Mouse (Mus musculus): ENCODE data around the gene Megf11. TPM values are rescaled to one million over a fixed set of nuclear protein-coding genes. Genes with fewer than 3 reads are reported as not detected.
"Not testable (repeated sequence)": the region's sequence is repeated elsewhere in the genome, so short reads cannot be mapped to it uniquely, and the experiment has no call there.

The Megf11 gene
- polyA plus RNA-seq, 1 experiment = 0.09 TPM

DNA sequence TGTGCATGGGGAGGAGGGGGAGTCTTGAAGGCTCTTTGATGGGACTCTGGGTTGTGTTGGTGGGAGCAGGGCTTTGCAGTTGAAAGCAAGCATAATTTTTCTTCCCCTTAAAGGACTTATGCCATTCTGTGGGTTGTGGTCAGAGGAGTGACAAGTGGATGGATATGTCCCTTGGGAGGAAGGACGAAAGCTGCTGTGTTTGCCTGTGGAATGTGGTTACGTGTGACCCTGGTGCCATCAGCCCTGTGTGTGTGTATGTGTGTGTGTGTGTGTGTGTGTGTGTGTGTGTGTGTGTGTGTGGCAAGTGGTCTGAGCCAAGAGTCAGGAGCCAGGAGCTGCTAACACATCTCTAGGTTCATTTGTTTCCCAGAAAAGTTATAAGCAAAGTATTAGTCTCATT is 87.7 kb downstream of the Megf11 start:
- Histone ChIP-seq H3K4me3 (ENCODE audit: insufficient read depth, low read length) (no peak overlapping the region), H3K27ac (ENCODE audit: insufficient read depth, low read length) (no peak overlapping the region), H3K4me1 (ENCODE audit: control insufficient read depth, insufficient read depth, low read length) (no peaks in the 10 kb centered on the region; the same call in 1 of the 2 replicates)
- TF ChIP-seq POLR2A (IDR thresholded peaks at IDR 0.05; ENCODE audit: low read depth, low read length) (no peak), CTCF (IDR thresholded peaks at IDR 0.05; ENCODE audit: borderline replicate concordance, insufficient read depth, low read length) (no peak)

DNA sequence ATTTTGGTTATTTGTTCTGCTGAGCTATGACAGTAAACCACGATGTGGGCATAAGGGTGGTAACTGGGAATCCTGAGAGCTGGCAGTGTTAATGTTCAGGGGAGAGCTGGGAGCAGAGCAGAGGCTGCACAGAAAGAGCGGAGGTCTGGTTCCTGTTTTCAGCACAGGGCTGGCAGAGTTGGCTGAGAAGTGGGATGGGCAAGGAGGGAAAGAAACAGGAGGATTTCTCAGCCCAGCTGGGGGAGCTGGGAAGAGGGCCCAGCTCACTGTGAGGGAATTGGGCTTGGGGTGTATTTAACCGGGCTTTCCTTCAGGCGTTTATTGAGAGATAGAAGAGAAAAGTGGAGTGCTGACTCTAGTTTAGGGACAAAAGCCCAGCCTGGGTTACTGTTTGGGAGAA is 88.3 kb downstream of the Megf11 start:
- H3K27ac ChIP-seq (ENCODE audit: insufficient read depth, low read length) = no peak overlapping the region
- no peaks in the 10 kb centered on the region; the same call in 1 of the 2 replicates for H3K4me1 ChIP-seq (ENCODE audit: control insufficient read depth, insufficient read depth, low read length)
- no peak for TF ChIP-seq POLR2A (IDR thresholded peaks at IDR 0.05; ENCODE audit: low read depth, low read length)
- no peak for TF ChIP-seq CTCF (IDR thresholded peaks at IDR 0.05; ENCODE audit: borderline replicate concordance, insufficient read depth, low read length)
- H3K4me3 ChIP-seq (ENCODE audit: insufficient read depth, low read length) = no peak overlapping the region

DNA sequence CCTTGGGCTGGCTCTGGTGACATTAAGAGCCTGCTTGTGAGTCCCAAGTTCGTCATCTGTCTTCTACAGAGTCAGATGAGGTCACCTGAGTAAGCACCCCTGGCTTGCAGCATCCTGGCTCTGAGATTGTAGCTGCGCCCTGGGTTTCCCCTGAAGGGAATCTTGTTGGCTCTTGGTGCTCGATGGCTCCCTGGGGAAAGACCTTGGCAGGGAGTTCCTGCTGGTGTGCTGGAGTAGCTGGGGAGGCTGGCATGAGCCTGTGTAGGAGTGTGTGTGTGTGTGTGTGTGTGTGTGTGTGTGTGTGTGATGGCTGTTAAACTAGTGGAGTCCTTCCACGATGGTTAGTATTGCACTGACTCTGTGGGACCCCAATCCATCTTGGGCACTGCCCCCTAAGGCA is 88.7 kb downstream of the Megf11 start:
- H3K4me3 ChIP-seq (ENCODE audit: insufficient read depth, low read length) = no peak overlapping the region
- TF ChIP-seq CTCF (IDR thresholded peaks at IDR 0.05; ENCODE audit: borderline replicate concordance, insufficient read depth, low read length) (no peak), POLR2A (IDR thresholded peaks at IDR 0.05; ENCODE audit: low read depth, low read length) (no peak)
- no peaks in the 10 kb centered on the region; the same call in 1 of the 2 replicates for H3K4me1 ChIP-seq (ENCODE audit: control insufficient read depth, insufficient read depth, low read length)
- no peak overlapping the region for H3K27ac ChIP-seq (ENCODE audit: insufficient read depth, low read length)

DNA sequence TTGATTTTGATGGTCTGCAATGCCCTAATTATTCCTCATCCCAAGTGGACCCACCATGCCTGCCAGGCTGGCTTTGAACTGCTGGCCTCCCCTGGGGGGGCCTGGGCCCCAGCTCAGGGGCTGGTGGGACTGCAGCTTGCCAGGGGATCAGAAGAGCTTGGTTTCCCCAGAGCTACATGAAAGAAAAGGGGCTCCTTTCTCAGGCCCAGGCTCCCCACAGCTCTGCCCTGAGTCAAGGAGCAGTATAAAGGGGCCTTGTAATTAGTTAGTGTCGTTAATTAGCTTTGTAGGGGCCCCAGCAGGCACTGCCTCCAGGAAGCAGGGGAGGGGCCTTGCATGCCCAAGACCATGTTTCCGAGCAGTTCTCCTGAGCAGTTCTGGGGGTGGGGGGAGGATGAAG is 90.5 kb downstream of the Megf11 start:
- H3K4me3 ChIP-seq (ENCODE audit: insufficient read depth, low read length) = no peak overlapping the region
- H3K4me1 ChIP-seq (ENCODE audit: control insufficient read depth, insufficient read depth, low read length) = no peaks in the 10 kb centered on the region; the same call in 1 of the 2 replicates
- TF ChIP-seq POLR2A (IDR thresholded peaks at IDR 0.05; ENCODE audit: low read depth, low read length) = no peak
- no peak for TF ChIP-seq CTCF (IDR thresholded peaks at IDR 0.05; ENCODE audit: borderline replicate concordance, insufficient read depth, low read length)

DNA sequence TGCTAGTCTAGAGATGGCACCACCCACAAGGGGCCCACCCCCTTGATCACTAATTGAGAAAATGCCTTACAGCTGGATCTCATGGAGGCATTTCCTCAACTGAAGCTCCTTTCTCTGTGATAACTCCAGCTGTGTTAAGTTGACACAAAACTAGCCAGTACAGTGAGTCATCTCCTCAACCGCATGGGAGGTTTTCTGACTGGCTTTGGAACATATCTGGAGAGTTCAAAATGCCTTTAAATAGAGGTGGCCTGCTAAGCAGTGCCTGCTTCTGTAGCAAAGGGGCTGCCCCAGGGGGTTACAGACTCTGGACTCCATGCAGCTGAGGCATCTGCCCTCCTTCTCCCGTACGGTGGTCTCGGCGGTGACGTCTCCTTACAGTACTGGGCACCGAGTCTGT is 92.0 kb downstream of the Megf11 start:
- not testable (repeated sequence) for H3K4me1 ChIP-seq (ENCODE audit: control insufficient read depth, insufficient read depth, low read length); H3K27ac ChIP-seq (ENCODE audit: insufficient read depth, low read length); H3K4me3 ChIP-seq (ENCODE audit: insufficient read depth, low read length)

More for the DNA sequence above, 90.5 kb downstream of the Megf11 start:
- no peak overlapping the region for H3K27ac ChIP-seq (ENCODE audit: insufficient read depth, low read length)

DNA sequence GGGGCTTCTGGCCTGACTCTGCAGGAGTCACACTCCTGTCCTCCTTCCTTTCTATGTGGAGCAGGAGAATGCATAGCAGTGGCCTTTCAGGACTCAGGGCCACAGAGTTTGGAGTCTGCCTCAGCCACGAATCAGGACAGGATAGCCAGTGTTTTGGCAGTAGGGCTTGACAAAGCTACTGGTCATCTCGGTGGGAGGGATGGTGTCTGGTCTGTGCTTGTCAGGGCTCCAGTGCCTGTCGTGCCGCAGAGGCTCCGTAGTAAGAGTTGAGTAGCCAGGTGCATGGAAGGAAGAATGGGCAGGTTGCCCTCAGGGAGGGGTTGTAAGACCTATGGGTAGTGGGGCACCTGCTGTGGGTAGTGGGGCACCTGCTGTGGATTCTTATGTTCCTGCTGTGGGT is 96.7 kb downstream of the Megf11 start:
- TF ChIP-seq CTCF (IDR thresholded peaks at IDR 0.05; ENCODE audit: borderline replicate concordance, insufficient read depth, low read length) = no peak
- no peak for TF ChIP-seq POLR2A (IDR thresholded peaks at IDR 0.05; ENCODE audit: low read depth, low read length)
- H3K4me3 ChIP-seq (ENCODE audit: insufficient read depth, low read length) = no peak overlapping the region
- H3K4me1 ChIP-seq (ENCODE audit: control insufficient read depth, insufficient read depth, low read length) = no peaks in the 10 kb centered on the region; the same call in 1 of the 2 replicates
- no peak overlapping the region for H3K27ac ChIP-seq (ENCODE audit: insufficient read depth, low read length)

DNA sequence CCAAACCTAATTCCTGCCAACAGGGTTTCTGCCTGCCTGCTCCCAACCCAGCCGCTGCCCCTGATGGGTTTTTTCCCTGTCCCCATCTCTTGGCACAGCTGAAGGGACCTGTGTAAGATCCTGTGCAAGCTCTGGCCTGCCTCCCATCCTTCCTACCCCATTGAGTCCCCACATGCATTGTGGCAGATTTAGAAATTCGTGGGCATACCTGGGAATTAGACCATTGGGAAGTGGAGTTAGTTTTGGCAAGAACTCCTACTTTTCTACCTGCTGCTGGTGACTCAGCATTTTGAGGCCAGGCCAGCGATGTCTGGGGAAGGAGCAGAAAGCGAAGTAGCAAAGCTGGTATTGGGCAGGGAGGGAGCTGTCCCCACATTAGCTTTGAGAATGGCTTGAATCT is 102.0 kb downstream of the Megf11 start:
- Histone ChIP-seq H3K27ac (ENCODE audit: insufficient read depth, low read length) (no peak overlapping the region), H3K4me1 (ENCODE audit: control insufficient read depth, insufficient read depth, low read length) (no peaks in the 10 kb centered on the region), H3K4me3 (ENCODE audit: insufficient read depth, low read length) (no peak overlapping the region)
- TF ChIP-seq CTCF (IDR thresholded peaks at IDR 0.05; ENCODE audit: borderline replicate concordance, insufficient read depth, low read length) = no peak
- no peak for TF ChIP-seq POLR2A (IDR thresholded peaks at IDR 0.05; ENCODE audit: low read depth, low read length)

DNA sequence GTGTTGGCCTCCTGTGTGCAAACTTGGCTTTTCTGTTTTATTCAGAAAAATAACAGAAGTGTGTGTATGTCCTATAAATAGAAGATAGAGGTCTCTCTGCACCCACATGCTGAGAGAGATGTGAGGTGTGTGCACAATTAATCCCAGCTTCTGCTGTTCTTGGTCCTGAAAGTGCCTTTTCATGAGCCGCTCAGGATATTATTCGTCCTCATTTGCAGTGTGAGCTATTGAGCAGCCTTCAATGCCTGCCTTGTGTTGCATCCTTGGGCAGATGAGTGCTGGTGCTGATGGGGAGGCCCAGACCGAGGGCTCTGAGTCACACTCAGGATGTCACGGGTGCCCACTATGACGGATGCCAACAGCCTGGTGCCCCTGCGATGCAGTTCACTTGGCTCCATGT is 109.2 kb downstream of the Megf11 start:
- no peaks in the 10 kb centered on the region for H3K4me1 ChIP-seq (ENCODE audit: control insufficient read depth, insufficient read depth, low read length)
- no peak overlapping the region for H3K27ac ChIP-seq (ENCODE audit: insufficient read depth, low read length)
- H3K4me3 ChIP-seq (ENCODE audit: insufficient read depth, low read length) = no peak overlapping the region
- TF ChIP-seq POLR2A (IDR thresholded peaks at IDR 0.05; ENCODE audit: low read depth, low read length) (no peak), CTCF (IDR thresholded peaks at IDR 0.05; ENCODE audit: borderline replicate concordance, insufficient read depth, low read length) (no peak)

DNA sequence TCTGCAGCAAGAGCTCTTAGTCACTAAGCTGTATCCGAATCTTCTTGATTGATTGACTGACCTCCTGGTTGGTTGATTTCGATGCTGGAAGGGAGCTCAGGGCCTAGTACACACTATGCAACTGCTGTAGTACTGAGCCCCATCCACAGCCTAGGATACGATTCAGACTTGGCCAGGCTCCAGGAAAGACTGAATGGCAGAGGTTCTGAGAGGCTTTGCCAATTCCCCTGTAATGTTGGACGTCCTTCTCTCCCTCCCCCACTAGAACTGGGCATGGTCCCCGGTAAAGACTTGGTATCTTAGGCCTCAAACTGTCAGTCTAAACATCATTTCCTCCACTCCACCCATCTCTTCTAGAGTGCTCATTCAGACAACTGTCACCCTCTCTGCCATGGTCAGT is 113.5 kb downstream of the Megf11 start:
- H3K4me1 ChIP-seq (ENCODE audit: control insufficient read depth, insufficient read depth, low read length) = no peaks in the 10 kb centered on the region
- TF ChIP-seq POLR2A (IDR thresholded peaks at IDR 0.05; ENCODE audit: low read depth, low read length) (no peak), CTCF (IDR thresholded peaks at IDR 0.05; ENCODE audit: borderline replicate concordance, insufficient read depth, low read length) (no peak)
- no peak overlapping the region for H3K27ac ChIP-seq (ENCODE audit: insufficient read depth, low read length)
- no peak overlapping the region for H3K4me3 ChIP-seq (ENCODE audit: insufficient read depth, low read length)

DNA sequence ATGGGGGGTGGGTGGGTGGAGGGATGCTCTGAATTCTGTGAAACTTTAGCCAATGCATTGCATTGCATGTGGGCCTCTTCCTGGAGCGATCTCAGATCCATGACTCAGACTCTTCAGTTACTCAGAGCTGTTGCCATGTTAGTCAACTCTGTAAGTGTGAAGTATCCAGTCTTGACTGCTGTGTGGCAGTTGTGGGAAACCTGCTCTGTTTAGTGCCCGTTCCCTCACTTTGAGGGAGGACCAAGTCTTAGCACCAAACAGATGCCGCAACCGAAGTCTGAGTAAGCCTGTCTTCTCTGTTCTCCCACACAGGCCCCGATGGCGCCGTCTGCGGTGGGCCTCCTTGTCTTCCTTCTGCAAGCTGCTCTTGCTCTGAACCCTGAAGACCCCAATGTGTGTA is 115.8 kb downstream of the Megf11 start:
- TF ChIP-seq CTCF (IDR thresholded peaks at IDR 0.05; ENCODE audit: borderline replicate concordance, insufficient read depth, low read length) = no peak
- TF ChIP-seq POLR2A (IDR thresholded peaks at IDR 0.05; ENCODE audit: low read depth, low read length) = no peak
- H3K27ac ChIP-seq (ENCODE audit: insufficient read depth, low read length) = no peak overlapping the region
- H3K4me1 ChIP-seq (ENCODE audit: control insufficient read depth, insufficient read depth, low read length) = no peaks in the 10 kb centered on the region
- H3K4me3 ChIP-seq (ENCODE audit: insufficient read depth, low read length) = no peak overlapping the region

DNA sequence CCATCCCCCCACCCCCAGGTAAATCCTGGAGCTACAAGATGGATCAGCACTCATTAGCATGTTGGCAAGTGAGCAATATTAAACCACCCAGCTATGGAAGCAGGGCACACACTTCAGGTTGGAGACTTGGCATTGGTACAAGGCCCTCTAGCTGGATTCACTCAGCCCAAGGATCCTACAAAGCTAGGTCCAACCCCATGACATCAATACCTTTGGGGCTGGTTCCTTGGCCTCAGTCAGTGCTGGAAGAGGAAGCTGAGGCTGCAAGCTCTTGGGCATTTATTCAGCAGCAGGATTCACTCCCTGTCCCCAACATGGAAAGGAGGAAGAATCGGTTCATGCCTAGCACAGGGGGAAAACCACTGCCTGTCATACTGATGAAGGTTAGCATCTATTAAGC is 118.6 kb downstream of the Megf11 start:
- TF ChIP-seq CTCF (IDR thresholded peaks at IDR 0.05; ENCODE audit: borderline replicate concordance, insufficient read depth, low read length) (no peak), POLR2A (IDR thresholded peaks at IDR 0.05; ENCODE audit: low read depth, low read length) (no peak)
- no peak overlapping the region for H3K4me3 ChIP-seq (ENCODE audit: insufficient read depth, low read length)
- no peak overlapping the region for H3K27ac ChIP-seq (ENCODE audit: insufficient read depth, low read length)
- no peaks in the 10 kb centered on the region for H3K4me1 ChIP-seq (ENCODE audit: control insufficient read depth, insufficient read depth, low read length)
